Mouse (Mus musculus) layer of hippocampus, postnatal 36 days (tissue): ENCODE results near the gene Tada2b. TPM values are rescaled to one million over a fixed set of nuclear protein-coding genes. Genes with fewer than 3 reads are reported as not detected.

Experiments
- DNase-seq, 2 experiments: peaks; one replicate each; pipeline ENCODE4 v3.0.0; 2022
- total RNA-seq, 2 experiments: library from RNA; stranded (reverse); gene quantifications; 2 replicates each; pipeline ENCODE4 v1.2.3; 2021

Gene Tada2b
- 10 to 100 TPM; 34.0 to 36.4 TPM for total RNA-seq

DNA sequence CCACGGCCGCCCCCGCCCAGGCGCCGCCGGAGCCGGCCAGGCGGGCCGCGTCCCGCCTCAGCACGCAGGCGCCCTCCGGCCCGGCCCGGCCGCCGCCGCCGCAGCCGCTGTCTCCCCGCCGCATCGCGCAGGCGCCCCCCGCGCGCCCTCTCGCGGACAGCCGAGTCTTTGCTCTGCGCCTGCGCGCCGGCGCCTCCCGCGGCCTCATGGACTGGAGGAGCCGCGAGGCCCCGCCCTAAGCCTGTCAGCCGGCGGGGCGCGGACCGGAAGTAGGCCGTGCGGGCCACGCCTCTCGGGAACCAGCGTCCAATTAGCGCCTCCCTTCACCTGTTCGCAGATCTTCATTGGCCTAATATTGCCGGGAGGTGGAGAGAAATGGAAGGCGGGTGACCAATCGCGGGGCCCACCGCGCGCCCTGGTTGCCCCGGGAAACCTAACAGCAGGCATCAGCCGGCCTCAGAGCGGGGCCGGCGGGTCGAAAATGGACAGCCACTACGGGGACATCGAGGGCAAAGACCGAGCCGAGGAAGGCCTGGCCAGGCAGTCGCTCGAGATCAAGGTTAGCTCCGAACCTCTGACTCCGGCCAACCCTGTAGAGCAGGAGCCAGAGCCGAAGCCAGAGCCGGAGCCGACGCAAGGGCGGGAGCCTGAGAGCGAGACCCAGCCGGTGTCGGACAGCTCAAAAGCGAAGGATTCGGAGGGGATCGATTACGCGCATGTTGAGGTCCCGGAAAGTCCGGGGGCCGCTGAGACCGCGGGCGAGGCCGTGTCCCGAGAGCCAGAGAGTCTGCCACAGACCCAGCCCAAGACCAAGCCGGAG, at the start of gene Tada2b, which contains the start of gene Ccdc96:
Gene Tada2b, minus strand, starts transcription at position 115 of the 820 bp plus-strand sequence.
Gene Ccdc96, plus strand, starts transcription at position 418 of the 820 bp plus-strand sequence.
- DNase-seq = peak; percentile 97 to 98

DNA sequence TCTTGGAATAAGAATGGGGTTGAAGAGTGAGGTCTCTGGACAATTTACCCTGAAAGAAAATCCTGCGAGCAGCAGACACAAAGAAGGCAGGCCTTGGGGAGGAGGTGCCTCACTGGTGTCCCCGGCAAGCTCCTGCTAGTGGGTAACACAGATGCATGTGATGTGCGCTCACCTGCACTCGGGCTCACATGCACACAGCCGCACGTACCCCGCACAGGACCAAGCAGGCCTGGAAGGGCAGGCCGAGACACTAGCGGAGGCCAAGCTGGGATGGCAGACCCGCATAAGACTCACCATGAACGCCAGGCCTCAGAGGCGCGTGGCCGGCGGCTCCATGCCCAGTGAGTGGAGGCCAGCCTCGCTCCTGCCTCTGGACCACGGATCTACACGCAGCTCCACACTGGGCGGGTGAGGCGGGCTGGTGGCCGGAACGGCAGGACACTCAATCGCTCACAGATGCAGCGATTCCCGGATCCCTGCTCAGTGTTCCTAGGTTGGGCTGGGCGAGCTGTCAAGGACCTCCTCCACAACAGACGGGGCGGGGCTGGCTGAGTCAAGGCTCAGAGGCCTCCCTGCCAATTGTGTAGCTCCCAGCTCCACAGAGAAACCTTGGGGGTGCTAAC, 46.2 kb upstream of the Tada2b start:
- DNase-seq = peak; percentile 95 to 96

DNA sequence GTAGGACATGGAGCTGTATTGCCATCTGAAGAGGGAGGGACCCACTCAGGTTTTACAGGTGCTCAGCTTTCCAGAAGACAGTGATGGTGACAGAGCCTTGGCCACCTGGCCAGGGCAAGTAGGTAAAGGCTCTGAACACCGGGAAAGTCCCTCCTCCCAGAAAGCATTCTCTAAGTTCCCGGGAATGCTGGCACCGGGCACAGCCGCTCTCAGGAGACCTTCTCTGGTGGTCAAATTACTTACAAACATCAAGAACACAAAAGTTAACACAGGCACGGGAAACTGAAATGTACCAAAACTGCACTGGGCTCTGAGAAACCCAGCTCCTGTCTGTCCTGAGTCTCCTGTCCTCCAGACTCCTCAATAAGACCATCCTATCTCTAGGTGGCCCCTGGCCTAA, 45.6 kb upstream of the Tada2b start:
- DNase-seq = no peak

DNA sequence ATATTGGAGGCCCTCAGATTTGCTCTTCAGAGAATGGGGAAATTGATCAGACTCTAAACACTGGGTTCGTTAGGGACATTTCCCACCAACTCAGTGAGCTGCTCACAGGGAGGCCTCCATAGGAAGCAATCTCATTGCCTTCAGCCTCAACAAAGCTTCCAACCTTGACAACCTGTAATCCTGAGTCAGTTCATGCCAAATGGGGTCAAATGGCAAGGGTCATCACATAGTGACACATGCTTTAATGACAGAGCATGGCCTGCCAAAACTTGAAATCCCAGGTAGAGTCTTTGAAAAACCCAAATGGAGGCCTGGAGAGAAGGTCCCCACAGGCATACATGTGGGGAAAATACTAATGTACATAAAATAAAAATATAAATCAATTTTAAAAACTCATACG, 42.8 kb upstream of the Tada2b start:
- DNase-seq = no peak

DNA sequence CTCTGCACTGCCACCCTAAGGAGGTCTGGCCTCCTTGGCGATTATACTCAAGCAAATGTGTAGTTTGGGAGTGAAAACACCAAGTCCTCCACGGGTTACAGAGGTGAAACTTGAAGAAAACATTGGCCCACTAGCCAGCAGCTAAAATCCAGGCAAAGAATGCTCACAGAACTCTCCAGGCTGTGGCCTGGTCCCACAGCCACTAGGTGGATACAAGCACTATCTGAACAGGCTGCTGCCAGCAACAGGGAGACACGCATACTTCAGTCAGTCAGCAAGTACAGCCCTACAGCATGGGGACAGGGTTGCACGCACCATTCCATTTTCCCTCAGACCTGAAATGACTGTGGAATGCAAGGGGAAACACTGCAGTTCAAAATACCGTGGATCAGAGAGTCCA, 42.2 kb upstream of the Tada2b start:
- DNase-seq = no peak

DNA sequence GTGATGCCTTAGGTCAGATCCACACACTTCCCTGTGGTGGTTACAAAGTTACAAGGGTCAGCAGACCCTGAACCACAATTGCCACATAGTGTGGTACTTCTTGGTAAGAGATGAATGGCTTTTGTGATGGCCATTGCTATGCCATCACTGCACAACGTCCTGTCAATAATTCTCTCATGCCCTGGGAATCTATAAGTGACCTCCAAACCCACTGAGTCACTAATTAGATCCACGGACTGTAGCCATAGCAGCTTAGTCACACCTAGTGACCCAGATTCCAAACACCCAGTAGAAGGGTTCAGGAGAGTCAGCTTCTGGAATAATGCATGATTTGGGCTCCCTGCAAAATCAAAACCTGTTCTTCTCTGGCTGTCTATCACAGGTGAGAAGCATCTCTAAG, 41.1 kb upstream of the Tada2b start:
- no peak for DNase-seq

DNA sequence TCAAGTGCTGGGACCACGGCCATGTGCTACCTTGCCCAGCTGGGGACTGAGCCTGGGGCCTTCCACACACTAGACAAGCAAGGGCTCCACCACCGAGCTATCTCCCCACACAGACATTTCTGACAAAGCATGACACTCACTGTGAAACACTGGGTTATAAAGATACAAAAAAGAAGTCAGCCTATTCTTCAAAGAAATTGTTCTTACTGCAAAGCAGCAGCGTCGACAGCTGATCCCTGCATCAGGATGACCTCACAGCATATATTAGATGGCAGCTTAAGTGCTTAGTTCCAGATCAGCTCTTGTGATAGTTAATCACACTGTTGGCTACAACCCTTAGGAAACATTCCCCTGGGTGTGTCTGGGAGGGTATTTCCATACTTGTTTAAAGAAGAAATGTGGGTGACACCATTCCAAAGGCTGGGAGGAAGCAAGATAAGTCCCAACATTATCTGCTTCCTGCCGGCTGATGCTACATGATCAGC, 39.2 kb upstream of the Tada2b start:
- no peak for DNase-seq

DNA sequence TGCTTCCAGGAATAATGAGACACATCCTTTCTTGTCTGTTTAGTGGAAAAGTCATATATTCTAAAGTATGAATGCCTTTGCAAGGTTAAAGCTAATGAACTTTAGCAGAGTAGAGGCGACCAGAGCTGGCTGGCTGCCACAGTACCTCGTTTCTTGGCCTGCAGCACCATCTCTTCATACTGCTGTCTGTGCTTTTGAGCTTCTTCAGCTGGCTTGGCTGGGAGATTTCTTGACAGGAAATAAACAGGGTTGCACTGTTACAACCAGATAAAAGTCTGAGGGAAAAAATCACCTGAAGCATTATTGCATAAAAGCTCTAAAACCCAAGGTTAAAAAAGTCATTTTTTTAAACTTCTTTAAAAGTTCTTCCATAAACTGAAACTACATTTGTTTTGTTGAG, 38.7 kb upstream of the Tada2b start:
- DNase-seq = no peak

DNA sequence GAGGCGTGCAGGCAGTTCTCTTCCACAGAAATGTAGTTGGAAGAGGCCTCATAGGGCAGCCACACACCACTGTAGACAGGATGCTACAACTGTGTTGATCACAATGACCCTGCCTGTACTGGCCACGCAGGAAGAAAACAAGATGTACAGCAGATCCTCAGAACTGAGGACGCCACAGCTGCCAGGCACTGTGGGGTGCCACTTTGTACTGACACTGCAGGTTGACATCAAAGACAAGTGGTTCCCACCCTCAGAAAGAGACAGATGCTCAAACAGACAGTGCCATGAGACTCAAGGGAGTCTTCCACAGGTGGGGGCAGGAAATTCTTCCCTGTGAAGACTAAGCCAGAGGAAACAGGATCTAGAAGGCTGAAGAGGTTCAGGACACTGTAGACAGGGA, 35.7 kb upstream of the Tada2b start:
- DNase-seq = no peak

DNA sequence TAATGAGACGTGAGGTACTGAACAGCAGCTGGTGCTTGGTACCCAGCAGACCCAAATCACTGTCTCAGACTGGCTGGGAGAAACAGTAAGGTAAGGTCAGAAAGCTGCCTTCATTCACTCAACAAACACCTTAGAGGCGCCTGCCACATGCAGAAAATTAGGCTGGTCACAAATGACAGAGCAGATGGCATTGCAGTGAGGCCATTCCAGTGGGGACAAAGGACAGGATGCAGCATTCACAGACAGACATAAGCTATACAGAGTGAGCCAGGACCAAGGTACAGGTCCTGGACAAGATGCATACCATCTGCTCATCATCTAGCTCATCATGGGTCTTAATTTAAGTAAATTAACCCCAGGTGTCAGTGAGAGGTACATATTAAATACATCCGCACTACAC, 33.5 kb upstream of the Tada2b start:
- DNase-seq = no peak

DNA sequence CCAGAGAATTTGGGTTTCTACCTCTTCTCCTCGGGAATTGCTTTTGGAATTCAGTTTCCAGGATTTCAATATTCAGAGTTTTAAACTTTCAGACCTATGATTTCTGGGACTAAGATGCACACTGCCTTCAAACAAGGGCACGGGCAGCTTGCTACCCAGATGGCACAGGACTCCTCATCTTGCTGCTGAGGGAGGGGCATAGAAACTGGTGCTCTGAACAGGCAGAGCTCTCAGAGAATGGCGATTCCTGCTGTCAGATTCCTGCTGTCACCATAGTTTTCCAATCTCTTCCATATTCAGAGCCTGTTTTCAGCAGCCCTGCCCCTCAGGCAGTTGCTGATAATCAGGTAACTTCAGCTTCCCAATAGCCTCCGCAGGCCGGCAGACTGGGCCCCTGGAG, 31.5 kb upstream of the Tada2b start:
- peak in 1 of 2 experiments; percentile 34 for DNase-seq

DNA sequence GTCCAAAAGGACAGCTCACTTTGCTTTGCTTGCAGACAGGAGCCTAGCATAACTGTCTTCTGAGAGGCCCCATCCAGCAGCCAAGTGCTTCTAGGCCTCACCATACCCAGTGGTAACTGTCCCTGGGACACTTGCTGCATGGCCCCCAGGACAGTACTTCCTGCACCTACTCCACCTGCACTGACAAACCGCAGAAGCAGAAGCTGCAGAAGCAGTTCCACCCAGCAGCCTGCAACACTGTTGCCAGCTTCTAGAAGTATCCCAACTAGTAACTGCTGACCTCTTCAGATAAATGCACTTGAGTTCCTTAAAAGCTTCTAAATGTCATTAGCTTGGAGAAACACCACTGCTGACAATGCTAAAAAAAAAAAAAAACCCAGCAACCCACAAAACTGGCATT, 31.0 kb upstream of the Tada2b start:
- no peak for DNase-seq

DNA sequence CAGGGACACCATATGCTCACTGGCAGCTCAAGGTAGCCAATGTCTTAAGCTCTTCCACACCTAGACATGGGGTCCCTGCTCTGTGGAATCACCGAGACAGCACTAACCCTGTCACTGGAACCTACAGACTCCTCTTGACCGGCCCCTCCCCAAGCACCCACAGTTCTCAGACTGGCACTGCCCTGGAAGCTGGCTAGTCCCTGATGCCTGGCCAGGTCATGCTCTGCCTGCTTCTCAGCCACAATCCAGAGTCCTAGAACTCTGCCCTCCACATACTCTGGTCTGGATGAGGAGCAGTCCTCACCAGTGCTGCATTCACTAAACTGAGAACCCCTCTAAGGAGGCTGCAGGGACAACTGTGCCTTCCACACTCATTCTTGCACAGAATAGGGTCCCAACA, 26.9 kb upstream of the Tada2b start:
- no peak for DNase-seq

DNA sequence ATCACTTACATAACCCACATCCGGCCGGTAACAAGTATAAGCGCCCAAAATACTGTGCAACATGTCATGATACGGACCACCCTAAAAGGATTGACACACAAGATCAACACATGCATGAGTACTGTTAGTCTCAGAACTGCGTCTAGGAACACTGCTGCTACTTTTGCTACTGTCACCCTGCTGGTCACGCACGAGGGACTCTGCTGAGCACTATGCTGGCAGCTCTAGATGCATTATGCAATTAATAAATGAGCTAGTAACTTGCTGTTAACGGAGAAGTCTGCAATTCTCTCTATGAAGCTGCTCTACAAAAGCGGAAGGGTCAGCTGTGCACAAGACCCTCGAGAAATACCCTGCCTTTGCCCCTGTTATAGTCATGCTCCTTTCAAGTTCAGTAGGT, 24.3 kb upstream of the Tada2b start:
- DNase-seq = no peak

DNA sequence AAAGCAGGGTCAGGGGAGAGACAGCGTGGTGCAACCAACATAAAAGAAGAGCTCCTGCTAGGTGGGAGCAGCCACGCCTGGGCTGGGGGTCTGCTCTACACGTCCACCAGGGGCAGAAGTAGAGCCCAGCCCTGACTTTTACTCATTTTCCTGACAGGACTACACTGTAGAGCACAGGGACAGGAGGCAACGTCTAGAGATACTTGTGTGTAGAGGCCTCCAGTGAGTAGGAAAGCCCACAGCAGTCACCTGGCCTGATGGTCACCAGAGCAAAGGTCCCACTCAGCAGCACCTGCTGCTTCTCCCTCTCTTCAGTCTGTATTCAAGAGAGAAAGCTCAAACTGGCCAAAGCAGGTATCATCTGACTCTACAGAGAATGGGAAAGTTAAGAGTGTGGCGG, 21.6 kb upstream of the Tada2b start:
- no peak for DNase-seq

DNA sequence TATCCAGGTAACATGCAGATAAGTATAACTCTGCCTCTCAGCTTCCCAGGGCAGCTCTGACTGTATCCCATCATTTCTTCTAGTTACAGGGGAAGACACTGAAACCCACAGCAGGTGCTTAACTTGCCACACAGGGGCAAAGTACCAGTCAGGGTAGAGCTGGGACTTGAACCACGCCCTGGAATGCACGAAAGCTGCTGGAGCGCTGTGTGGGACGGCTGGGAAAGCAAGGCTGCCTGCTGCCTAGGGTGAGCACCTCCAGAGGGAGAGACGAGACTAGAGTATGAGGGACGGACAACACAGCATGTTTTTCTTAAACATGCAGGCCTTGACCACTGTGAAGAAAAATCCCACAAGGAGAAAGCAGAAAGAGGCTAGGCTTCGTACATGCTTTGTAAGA, 21.1 kb upstream of the Tada2b start:
- no peak for DNase-seq

DNA sequence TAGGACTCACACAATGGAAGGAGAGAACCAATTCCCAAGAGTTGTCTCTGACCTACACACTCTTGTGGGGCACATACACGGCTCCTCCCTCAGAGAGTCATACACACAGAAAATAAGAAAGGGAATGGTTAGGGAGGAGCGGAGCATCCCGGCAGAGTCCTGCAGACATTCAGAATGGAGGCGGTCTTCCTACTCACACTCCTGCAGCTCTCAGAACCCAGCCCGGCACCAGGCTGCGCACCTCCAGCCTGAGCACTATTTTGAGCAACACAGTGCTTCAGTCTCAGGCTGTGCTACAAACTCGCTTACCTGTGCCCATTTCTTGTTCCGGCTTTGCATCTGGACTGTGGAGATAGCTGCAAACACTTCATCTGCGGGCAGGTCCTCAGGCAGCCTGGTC, 10.6 kb upstream of the Tada2b start:
- no peak for DNase-seq

DNA sequence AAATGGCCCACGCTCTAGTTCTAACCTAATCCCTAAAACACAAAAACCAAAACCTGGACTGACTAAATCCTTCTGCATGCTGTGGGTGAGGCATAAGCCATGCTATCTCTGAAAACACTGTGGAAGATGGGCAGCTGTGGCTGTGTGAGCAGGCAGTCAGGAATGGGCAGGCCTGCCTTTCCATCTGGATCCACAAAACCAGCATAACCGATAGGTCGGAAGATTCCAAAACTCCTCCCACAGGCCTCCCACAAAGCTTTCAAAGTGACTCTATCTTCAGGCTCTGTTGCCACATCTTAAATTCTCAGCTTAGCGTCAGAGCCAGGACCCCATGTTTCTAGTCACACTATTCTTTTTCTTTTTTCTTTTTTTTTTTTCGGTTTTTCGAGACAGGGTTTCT, 9.8 kb upstream of the Tada2b start:
- peak; percentile 51 to 68 for DNase-seq

DNA sequence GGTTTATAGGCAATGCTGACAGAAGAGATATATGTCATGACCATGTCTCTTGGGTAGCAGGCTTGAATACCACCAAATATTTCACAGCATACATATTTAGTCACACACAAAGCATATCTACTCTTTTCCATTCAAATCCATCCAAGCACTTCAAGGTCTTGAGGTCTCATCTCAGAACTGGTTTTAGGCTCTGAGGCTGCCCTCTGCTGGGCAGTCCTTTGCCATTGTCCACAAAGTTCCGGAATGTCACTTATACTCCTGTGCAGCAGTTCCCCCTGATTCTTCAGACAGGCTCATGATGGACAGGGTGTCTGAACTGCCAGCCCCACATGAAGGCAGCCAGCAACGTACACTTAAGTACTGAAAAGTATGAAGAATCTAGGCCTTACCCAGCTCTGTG, 5.1 kb upstream of the Tada2b start:
- DNase-seq = no peak

DNA sequence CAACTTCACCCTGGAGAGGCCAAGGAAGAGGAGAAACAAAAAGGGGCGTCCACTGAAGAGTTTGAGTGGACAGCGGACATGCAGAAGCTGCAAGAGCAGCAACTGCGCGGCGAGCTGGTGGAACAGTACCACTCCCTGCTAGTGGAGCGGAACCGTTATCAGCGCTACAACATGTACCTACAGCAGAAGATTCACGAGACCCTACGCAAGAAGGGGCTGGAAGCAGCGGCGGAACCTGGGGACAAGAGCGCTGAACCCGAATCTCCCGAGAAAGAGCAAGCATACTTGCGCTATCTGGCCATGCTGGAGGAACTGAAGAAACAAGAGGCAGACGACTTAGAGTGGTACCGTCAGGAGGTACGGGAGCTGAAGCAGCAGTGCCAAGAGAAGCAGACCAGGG, 1.2 kb upstream of the Tada2b start:
- DNase-seq = no peak

DNA sequence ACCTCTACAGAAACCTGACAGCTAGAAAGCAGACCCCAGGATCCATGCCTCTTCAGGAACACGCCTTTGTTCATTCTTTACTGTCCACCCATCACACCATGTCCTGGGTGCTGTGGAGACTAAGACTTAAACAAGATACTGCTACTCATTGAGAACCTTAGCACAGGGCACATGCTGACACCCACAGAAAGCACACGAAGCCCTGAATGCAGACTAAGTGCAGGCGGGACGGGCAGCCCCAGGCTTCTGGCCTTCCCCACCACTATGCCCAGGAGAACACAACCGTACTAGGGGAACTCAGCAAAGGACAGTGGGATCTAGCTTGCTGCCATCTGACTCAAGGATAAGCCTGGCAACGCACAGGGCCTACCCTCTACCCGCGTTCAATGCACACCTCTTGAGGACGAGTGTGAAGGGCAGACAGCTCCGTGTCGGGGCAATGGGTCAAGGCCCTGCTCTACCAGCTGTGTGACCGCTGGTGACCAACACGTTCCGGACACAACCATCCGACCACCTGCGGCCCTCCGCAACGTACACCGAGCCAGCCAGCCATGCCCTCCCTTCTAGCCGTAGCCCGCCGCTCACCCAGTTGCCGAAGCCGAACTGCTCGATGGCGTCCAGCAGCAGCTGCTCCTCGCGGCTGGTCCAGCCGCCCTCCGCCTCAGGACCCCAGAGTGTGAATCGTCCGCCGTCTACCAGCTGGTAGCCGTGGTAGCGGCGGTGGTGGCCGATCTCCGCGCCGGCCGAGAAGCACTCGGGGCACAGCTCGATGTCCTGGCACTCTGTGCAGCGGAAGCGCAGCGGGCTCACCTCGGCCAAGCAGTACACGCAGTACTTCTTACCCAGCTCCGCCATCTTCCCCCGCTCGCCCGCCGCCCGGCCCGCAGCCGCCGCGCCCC, 633 bp downstream of the Tada2b start:
- peak; percentile 34 to 44 for DNase-seq

DNA sequence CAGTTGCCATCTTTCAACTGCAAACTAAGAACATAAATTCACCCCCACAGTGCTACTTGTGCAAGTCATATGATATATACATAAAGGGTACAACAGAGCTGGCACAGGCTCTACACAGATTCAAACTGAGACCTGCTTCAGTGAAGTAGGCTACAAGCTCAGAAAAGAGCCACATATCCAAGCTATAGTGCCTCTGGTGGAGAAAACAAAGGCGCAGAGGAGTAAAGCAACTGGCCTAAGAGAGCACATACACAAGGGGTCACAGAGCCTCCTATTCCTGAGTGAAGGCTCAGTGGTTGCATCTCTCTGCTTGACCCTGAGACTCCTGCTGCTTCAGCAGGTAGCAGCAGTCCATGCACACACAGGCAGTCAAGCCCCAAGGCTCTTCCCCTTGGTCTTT, 3.0 kb downstream of the Tada2b start:
- no peak for DNase-seq

DNA sequence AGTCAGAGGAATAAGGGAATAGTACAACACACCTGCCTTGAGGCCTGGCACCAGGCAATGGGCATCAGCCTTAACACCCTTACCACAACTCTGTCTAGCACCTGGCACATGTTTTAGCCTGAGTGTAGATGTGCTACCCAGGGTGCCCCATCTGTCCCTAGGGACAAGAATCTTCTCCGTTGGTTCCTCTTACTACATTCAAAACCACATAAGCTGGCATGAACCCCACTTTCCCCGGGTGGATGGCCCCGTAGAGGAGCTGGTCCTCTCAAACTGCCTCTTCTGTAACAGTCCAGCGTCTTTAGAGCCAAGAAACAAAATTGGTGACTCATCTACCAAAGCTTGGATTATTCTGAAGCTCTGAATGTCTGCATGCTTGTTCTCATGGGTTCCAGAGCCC, 3.7 kb downstream of the Tada2b start:
- no peak for DNase-seq
